Mouse (Mus musculus) ES-Bruce4 (cell line): ENCODE data around the gene St6galnac3. TPM values are rescaled to one million over a fixed set of nuclear protein-coding genes. Genes with fewer than 3 reads are reported as not detected.
A peak's percentile ranks its signal among the peaks of the same experiment; 100 is the strongest.
"Not testable (repeated sequence)": the region's sequence is repeated elsewhere in the genome, so short reads cannot be mapped to it uniquely, and the experiment has no call there.

Source experiments
- H3K27ac ChIP-seq: 2 replicates; pipeline ENCODE4 v1.5.1; 2012; ENCODE audit warnings: low read length, inconsistent platforms; ENCODE audit not compliant: insufficient read depth
- H3K27me3 ChIP-seq: 2 replicates; pipeline ENCODE4 v1.6.1; 2012; ENCODE audit warnings: mild to moderate bottlenecking, low read length, inconsistent platforms; ENCODE audit not compliant: control insufficient read depth, poor library complexity, insufficient read depth, severe bottlenecking
- H3K36me3 ChIP-seq: 2 replicates; pipeline ENCODE4 v1.6.1; 2012; ENCODE audit warnings: inconsistent platforms, mild to moderate bottlenecking, low read length, moderate library complexity; ENCODE audit not compliant: control insufficient read depth, poor library complexity, insufficient read depth, severe bottlenecking
- H3K4me1 ChIP-seq: one replicate; pipeline ENCODE4 v1.8.1; 2011; ENCODE audit warnings: low read length; ENCODE audit not compliant: control insufficient read depth, insufficient read depth
- H3K4me3 ChIP-seq: 2 replicates; pipeline ENCODE4 v1.5.1; 2011; ENCODE audit warnings: low read depth, mild to moderate bottlenecking, low read length
- H3K9ac ChIP-seq: 2 replicates; pipeline ENCODE4 v1.6.1; 2012; ENCODE audit warnings: low read depth, mild to moderate bottlenecking, inconsistent platforms; ENCODE audit not compliant: poor library complexity, severe bottlenecking
- H3K9me3 ChIP-seq: replicated peaks from 2 replicates; pipeline ENCODE4 v1.6.1; 2012; ENCODE audit warnings: mild to moderate bottlenecking, low read length, inconsistent platforms; ENCODE audit not compliant: control insufficient read depth, poor library complexity, insufficient read depth, severe bottlenecking
- CTCF ChIP-seq: IDR thresholded peaks from one replicate; pipeline ENCODE4 v1.8.1; 2011; ENCODE audit warnings: low read depth, low read length
- EP300 ChIP-seq: IDR thresholded peaks from 2 replicates; pipeline ENCODE4 v1.6.1; 2011; ENCODE audit warnings: low read depth, low read length; ENCODE audit not compliant: insufficient read depth
- POLR2A ChIP-seq: IDR thresholded peaks from one replicate; pipeline ENCODE4 v1.8.1; 2011; ENCODE audit warnings: low read length; ENCODE audit not compliant: insufficient read depth
- polyA plus RNA-seq: library from polyadenylated mRNA; stranded (reverse); fragments of >200 nt; gene quantifications from 2 replicates; pipeline ENCODE4 v1.2.4, GENCODE M21; 2011; ENCODE audit warnings: low read depth; ENCODE audit not compliant: missing spikeins, insufficient read depth, insufficient read length

The St6galnac3 gene
- polyA plus RNA-seq, 1 experiment = 4.8 TPM

- H3K9me3 ChIP-seq = peaks cover under 1% of the 10 kb centered on the region; the same call in 1 of the 2 replicates
- H3K4me1 ChIP-seq = no peaks in the 10 kb centered on the region
- H3K36me3 ChIP-seq = no peaks in the 10 kb centered on the region
- H3K27me3 ChIP-seq = no peaks in the 10 kb centered on the region
- no peak overlapping the region for H3K27ac ChIP-seq
- no peak for TF ChIP-seq POLR2A
- TF ChIP-seq EP300 = no peak
- TF ChIP-seq CTCF = no peak
- H3K4me3 ChIP-seq = no peak overlapping the region
- H3K9ac ChIP-seq = no peak overlapping the region
Observed at GRCm38 (mm10) chr3:153399574-153399973, 325.4 kb downstream of the St6galnac3 start.

- H3K27me3 ChIP-seq = no peaks in the 10 kb centered on the region
- H3K4me3 ChIP-seq = no peak overlapping the region
- no peaks in the 10 kb centered on the region for H3K36me3 ChIP-seq
- no peak overlapping the region for H3K9ac ChIP-seq
- no peak overlapping the region for H3K27ac ChIP-seq
- TF ChIP-seq CTCF = no peak
- TF ChIP-seq EP300 = no peak
- no peak for TF ChIP-seq POLR2A
- H3K4me1 ChIP-seq = no peaks in the 10 kb centered on the region
- peaks cover 19% of the 10 kb centered on the region for H3K9me3 ChIP-seq
Observed at GRCm38 (mm10) chr3:153397726-153398125, 327.2 kb downstream of the St6galnac3 start.

- Histone ChIP-seq H3K27me3 (no peaks in the 10 kb centered on the region), H3K4me3 (no peak overlapping the region), H3K4me1 (no peaks in the 10 kb centered on the region), H3K36me3 (no peaks in the 10 kb centered on the region), H3K27ac (no peak overlapping the region), H3K9ac (no peak overlapping the region), H3K9me3 (peaks cover 24% of the 10 kb centered on the region)
- no peak for TF ChIP-seq CTCF
- TF ChIP-seq POLR2A = no peak
- TF ChIP-seq EP300 = no peak
Observed at GRCm38 (mm10) chr3:153396375-153397068, 328.5 kb downstream of the St6galnac3 start.

GRCm38 (mm10) chr3:153395351-153395750 is 329.6 kb downstream of the St6galnac3 start:
- Histone ChIP-seq H3K27ac (no peak overlapping the region), H3K4me3 (no peak overlapping the region), H3K9ac (no peak overlapping the region), H3K4me1 (no peaks in the 10 kb centered on the region), H3K9me3 (peaks cover 24% of the 10 kb centered on the region), H3K27me3 (no peaks in the 10 kb centered on the region), H3K36me3 (no peaks in the 10 kb centered on the region)
- TF ChIP-seq EP300 = no peak
- no peak for TF ChIP-seq POLR2A
- TF ChIP-seq CTCF = no peak

- Histone ChIP-seq H3K36me3 (no peaks in the 10 kb centered on the region), H3K9me3 (peaks cover 24% of the 10 kb centered on the region), H3K4me3 (no peak overlapping the region), H3K4me1 (no peaks in the 10 kb centered on the region), H3K9ac (no peak overlapping the region), H3K27me3 (no peaks in the 10 kb centered on the region), H3K27ac (no peak overlapping the region)
- TF ChIP-seq EP300 = no peak
- TF ChIP-seq POLR2A = no peak
- no peak for TF ChIP-seq CTCF
Observed at GRCm38 (mm10) chr3:153394751-153395150, 330.2 kb downstream of the St6galnac3 start.

- Histone ChIP-seq H3K4me3 (no peak overlapping the region), H3K9ac (no peak overlapping the region), H3K27ac (no peak overlapping the region), H3K9me3 (peaks cover 24% of the 10 kb centered on the region), H3K27me3 (no peaks in the 10 kb centered on the region), H3K4me1 (no peaks in the 10 kb centered on the region), H3K36me3 (no peaks in the 10 kb centered on the region)
- TF ChIP-seq POLR2A (no peak), CTCF (no peak), EP300 (no peak)
Observed at GRCm38 (mm10) chr3:153394224-153394623, 330.8 kb downstream of the St6galnac3 start.

- not testable (repeated sequence) for H3K36me3 ChIP-seq, H3K4me3 ChIP-seq, H3K4me1 ChIP-seq, H3K27me3 ChIP-seq, H3K9ac ChIP-seq
- H3K9me3 ChIP-seq = peaks cover 24% of the 10 kb centered on the region
- H3K27ac ChIP-seq = 0 out of 2 replicates have a peak overlapping the region, but pooled peaks have one; percentile 50
Observed at GRCm38 (mm10) chr3:153391451-153391850, 333.5 kb downstream of the St6galnac3 start.

- not testable (repeated sequence) for H3K4me1 ChIP-seq, H3K27ac ChIP-seq, H3K9ac ChIP-seq, H3K4me3 ChIP-seq, H3K9me3 ChIP-seq, H3K27me3 ChIP-seq, H3K36me3 ChIP-seq
Observed at GRCm38 (mm10) chr3:153384651-153385050, 340.3 kb downstream of the St6galnac3 start.
